Mouse (Mus musculus): ENCODE data around the gene Des.

Gene Des

GRCm38 (mm10) chr1:75360112-75361031 is at the start of gene Des:
Gene Des (plus strand): TSS chr1:75360329.
- peak; percentile 53 to 62 for DNase-seq

- no peak for DNase-seq
Measured at GRCm38 (mm10) chr1:75311694-75312093, 48.4 kb upstream of the Des start.

- DNase-seq: no peak
Measured at GRCm38 (mm10) chr1:75315011-75315410, 45.1 kb upstream of the Des start.

- no peak for DNase-seq
Measured at GRCm38 (mm10) chr1:75315456-75316365, 44.4 kb upstream of the Des start.

GRCm38 (mm10) chr1:75316861-75317240 is 43.3 kb upstream of the Des start:
- peak; percentile 93 to 95 for DNase-seq

GRCm38 (mm10) chr1:75317241-75318201 is 42.6 kb upstream of the Des start, which contains the start of gene Dnpep:
Gene Dnpep (minus strand): TSS chr1:75317990.
- DNase-seq: peak; percentile 100

GRCm38 (mm10) chr1:75318301-75318700 is 41.8 kb upstream of the Des start:
- DNase-seq: no peak

- no peak for DNase-seq
Measured at GRCm38 (mm10) chr1:75318736-75319135, 41.4 kb upstream of the Des start.

- DNase-seq: no peak
Measured at GRCm38 (mm10) chr1:75319166-75319565, 41.0 kb upstream of the Des start.

- DNase-seq: no peak
Measured at GRCm38 (mm10) chr1:75327461-75327860, 32.7 kb upstream of the Des start.

- DNase-seq: no peak
Measured at GRCm38 (mm10) chr1:75331271-75331670, 28.9 kb upstream of the Des start.

GRCm38 (mm10) chr1:75336461-75336860 is 23.7 kb upstream of the Des start:
- no peak for DNase-seq

GRCm38 (mm10) chr1:75337097-75337496 is 23.0 kb upstream of the Des start:
- DNase-seq: no peak

- DNase-seq: no peak
Measured at GRCm38 (mm10) chr1:75338091-75338694, 21.9 kb upstream of the Des start.

GRCm38 (mm10) chr1:75339337-75339736 is 20.8 kb upstream of the Des start:
- no peak for DNase-seq

- DNase-seq: no peak
Measured at GRCm38 (mm10) chr1:75340519-75340918, 19.6 kb upstream of the Des start.

- DNase-seq: peak; percentile 66 to 68
Measured at GRCm38 (mm10) chr1:75342874-75343416, 17.2 kb upstream of the Des start.

- peak; percentile 33 to 52 for DNase-seq
Measured at GRCm38 (mm10) chr1:75344291-75345035, 15.7 kb upstream of the Des start.

- peak in 1 of 2 experiments; percentile 22 for DNase-seq
Measured at GRCm38 (mm10) chr1:75345036-75345935, 14.8 kb upstream of the Des start.

GRCm38 (mm10) chr1:75347279-75347678 is 12.8 kb upstream of the Des start:
- DNase-seq: no peak
